Mouse (Mus musculus) E14TG2a.4 (cell line): ENCODE measurements around the gene Adamtsl2.

Source experiments
- CTCF ChIP-seq: conservative IDR thresholded peaks from 2 replicates; pipeline ENCODE4 v1.5.1; 2014; ENCODE audit warnings: low read length
- NANOG ChIP-seq: IDR thresholded peaks from 2 replicates; pipeline ENCODE4 v1.6.1; 2014; ENCODE audit warnings: borderline replicate concordance, low read length, mixed read lengths
- POU5F1 ChIP-seq: IDR thresholded peaks from 2 replicates; pipeline ENCODE4 v1.6.1; 2014; ENCODE audit warnings: low read length, borderline replicate concordance

- no peak for TF ChIP-seq CTCF
- no peak for TF ChIP-seq POU5F1
- TF ChIP-seq NANOG, result no peak
Observed at GRCm38 (mm10) chr2:27136336-27136735, 57.2 kb downstream of the Adamtsl2 start.
